Mouse (Mus musculus): Measurements from ENCODE around the gene Mfap3.
A peak's percentile ranks its signal among the peaks of the same experiment; 100 is the strongest.

Gene Mfap3

GRCm38 (mm10) chr11:57518091-57518750 is at the start of gene Mfap3, which contains the start of gene Fam114a2:
Gene Mfap3 (plus strand): TSS chr11:57518664.
Gene Fam114a2 (minus strand): TSS chr11:57518617.
- peak; percentile 93 for DNase-seq (ENCODE audit: low spot score)

GRCm38 (mm10) chr11:57468706-57469105 is 49.8 kb upstream of the Mfap3 start:
- no peak for DNase-seq (ENCODE audit: low spot score)

GRCm38 (mm10) chr11:57470056-57470455 is 48.4 kb upstream of the Mfap3 start:
- DNase-seq (ENCODE audit: low spot score) = no peak

- no peak for DNase-seq (ENCODE audit: low spot score)
Observed at GRCm38 (mm10) chr11:57470979-57471378, 47.5 kb upstream of the Mfap3 start.

- peak; percentile 21 for DNase-seq (ENCODE audit: low spot score)
Observed at GRCm38 (mm10) chr11:57474296-57474941, 44.0 kb upstream of the Mfap3 start.

- peak; percentile 74 for DNase-seq (ENCODE audit: low spot score)
Observed at GRCm38 (mm10) chr11:57475119-57475518, 43.3 kb upstream of the Mfap3 start.

- DNase-seq (ENCODE audit: low spot score) = no peak
Observed at GRCm38 (mm10) chr11:57478077-57478476, 40.4 kb upstream of the Mfap3 start.

GRCm38 (mm10) chr11:57488436-57488835 is 30.0 kb upstream of the Mfap3 start:
- no peak for DNase-seq (ENCODE audit: low spot score)

- no peak for DNase-seq (ENCODE audit: low spot score)
Observed at GRCm38 (mm10) chr11:57496462-57497039, 21.9 kb upstream of the Mfap3 start.

- no peak for DNase-seq (ENCODE audit: low spot score)
Observed at GRCm38 (mm10) chr11:57497701-57498100, 20.8 kb upstream of the Mfap3 start.

- no peak for DNase-seq (ENCODE audit: low spot score)
Observed at GRCm38 (mm10) chr11:57498215-57498614, 20.2 kb upstream of the Mfap3 start.

- no peak for DNase-seq (ENCODE audit: low spot score)
Observed at GRCm38 (mm10) chr11:57503155-57503554, 15.3 kb upstream of the Mfap3 start.

GRCm38 (mm10) chr11:57506899-57507298 is 11.6 kb upstream of the Mfap3 start:
- no peak for DNase-seq (ENCODE audit: low spot score)

- no peak for DNase-seq (ENCODE audit: low spot score)
Observed at GRCm38 (mm10) chr11:57515218-57515617, 3.2 kb upstream of the Mfap3 start.

GRCm38 (mm10) chr11:57516946-57517441 is 1.5 kb upstream of the Mfap3 start:
- no peak for DNase-seq (ENCODE audit: low spot score)

GRCm38 (mm10) chr11:57518751-57519148 is 286 bp downstream of the Mfap3 start:
- no peak for DNase-seq (ENCODE audit: low spot score)

- no peak for DNase-seq (ENCODE audit: low spot score)
Observed at GRCm38 (mm10) chr11:57519304-57519703, 840 bp downstream of the Mfap3 start.

- no peak for DNase-seq (ENCODE audit: low spot score)
Observed at GRCm38 (mm10) chr11:57521206-57521605, 2.7 kb downstream of the Mfap3 start.

GRCm38 (mm10) chr11:57522046-57522445 is 3.6 kb downstream of the Mfap3 start:
- DNase-seq (ENCODE audit: low spot score) = no peak

GRCm38 (mm10) chr11:57523418-57523817 is 5.0 kb downstream of the Mfap3 start:
- no peak for DNase-seq (ENCODE audit: low spot score)

GRCm38 (mm10) chr11:57524597-57524996 is 6.1 kb downstream of the Mfap3 start:
- no peak for DNase-seq (ENCODE audit: low spot score)

- no peak for DNase-seq (ENCODE audit: low spot score)
Observed at GRCm38 (mm10) chr11:57525900-57526299, 7.4 kb downstream of the Mfap3 start.

- no peak for DNase-seq (ENCODE audit: low spot score)
Observed at GRCm38 (mm10) chr11:57527506-57527905, 9.0 kb downstream of the Mfap3 start.

Measured in embryo, embryonic 10.5 days (tissue).